Mouse (Mus musculus): ENCODE measurements around the gene Maz. TPM values are rescaled to one million over a fixed set of nuclear protein-coding genes. Genes with fewer than 3 reads are reported as not detected.

Maz gene
- total and polyA plus RNA-seq, 3 experiments = 81.3 to 641 (median 130) TPM

DNA sequence TGATC is 10.6 kb downstream of the Maz start, which contains the start of gene Pagr1b:
TSS of gene Pagr1b (minus strand) at position 4 of the 5 bp plus-strand sequence.
- H3K4me1 ChIP-seq (ENCODE audit: insufficient read depth, low read depth, low read length) = peaks cover 91% of the 10 kb centered on the region
- no peaks in the 10 kb centered on the region for H3K27me3 ChIP-seq (ENCODE audit: insufficient read depth, low read length)
- TF ChIP-seq GATA1 (IDR thresholded peaks at IDR 0.05; ENCODE audit: borderline replicate concordance, low read length) = no peak
- no peak for TF ChIP-seq TAL1 (conservative IDR thresholded peaks at IDR 0.05; ENCODE audit: low read depth, low read length)
- no peak for TF ChIP-seq GATA2 (IDR thresholded peaks at IDR 0.05; ENCODE audit: borderline replicate concordance, low read depth, low read length)
- TF ChIP-seq POLR2AphosphoS5 (IDR thresholded peaks at IDR 0.05; ENCODE audit: insufficient replicate concordance, low read depth, low read length) = no peak
- TF ChIP-seq CTCF (IDR thresholded peaks at IDR 0.05; ENCODE audit: low read depth, low read length) = no peak
- no peaks in the 10 kb centered on the region for H3K9me3 ChIP-seq (replicated peaks)
- no peak for DNase-seq (ENCODE audit: low spot score)
- H3K4me3 ChIP-seq (ENCODE audit: low read depth, low read length) = peak within 1 kb of the TSS; percentile 78
- peaks cover 75% of the 10 kb centered on the region for H3K36me3 ChIP-seq (replicated peaks)
- ATAC-seq (ENCODE audit: extremely low read depth, insufficient number of reproducible peaks, low FRiP score, poor library complexity, severe bottlenecking) = no peak

DNA sequence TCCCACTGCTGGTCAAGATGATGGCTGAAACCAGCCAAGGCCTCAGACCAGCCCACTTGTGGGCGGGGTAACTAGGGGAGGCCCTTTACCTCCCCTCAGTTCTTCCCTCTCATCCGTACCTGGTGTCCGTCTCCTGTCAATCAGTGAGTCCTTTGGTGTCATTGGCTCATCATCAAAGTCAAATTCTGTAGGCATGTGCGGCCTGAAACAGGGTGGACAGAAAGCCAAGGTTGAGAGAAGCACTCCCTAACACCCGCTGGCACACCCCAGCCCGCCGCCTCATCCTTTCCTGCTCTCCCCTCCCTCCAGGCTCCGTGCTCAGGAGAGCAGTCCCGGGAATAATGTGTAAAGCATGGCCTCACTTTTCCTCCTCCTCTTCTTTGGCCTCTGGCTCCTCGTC is 10.8 kb downstream of the Maz start:
- H3K27me3 ChIP-seq (ENCODE audit: insufficient read depth, low read length) = no peaks in the 10 kb centered on the region
- DNase-seq (ENCODE audit: low spot score) (peak; percentile 65), ATAC-seq (ENCODE audit: extremely low read depth, insufficient number of reproducible peaks, low FRiP score, poor library complexity, severe bottlenecking) (peak; percentile 30)
- peak overlapping the region; percentile 78 for H3K4me3 ChIP-seq (ENCODE audit: low read depth, low read length)
- no peak for TF ChIP-seq GATA2 (IDR thresholded peaks at IDR 0.05; ENCODE audit: borderline replicate concordance, low read depth, low read length)
- TF ChIP-seq CTCF (IDR thresholded peaks at IDR 0.05; ENCODE audit: low read depth, low read length) = no peak
- TF ChIP-seq GATA1 (IDR thresholded peaks at IDR 0.05; ENCODE audit: borderline replicate concordance, low read length) = no peak
- no peaks in the 10 kb centered on the region for H3K9me3 ChIP-seq (replicated peaks)
- peaks cover 91% of the 10 kb centered on the region for H3K4me1 ChIP-seq (ENCODE audit: insufficient read depth, low read depth, low read length)
- peaks cover 76% of the 10 kb centered on the region for H3K36me3 ChIP-seq (replicated peaks)

DNA sequence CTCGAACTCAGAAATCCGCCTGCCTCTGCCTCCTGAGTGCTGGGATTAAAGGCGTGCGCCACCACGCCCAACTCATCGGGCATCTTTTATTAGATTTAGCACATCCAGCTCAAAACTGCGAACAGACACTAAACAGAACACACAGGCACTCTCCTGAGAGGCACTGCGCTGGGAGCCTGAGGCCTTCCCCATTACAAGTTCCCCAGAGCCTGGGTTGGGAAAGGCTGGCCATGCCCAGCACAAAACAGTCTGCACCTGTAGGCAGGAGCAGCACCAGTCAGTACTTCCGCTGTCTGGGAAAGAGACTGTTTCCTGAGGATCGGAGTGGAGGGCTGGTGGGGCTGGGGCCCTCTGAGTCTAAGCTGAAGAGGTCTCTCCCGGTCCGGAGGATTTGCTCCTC is 11.8 kb downstream of the Maz start:
- H3K9me3 ChIP-seq (replicated peaks) = no peaks in the 10 kb centered on the region
- H3K36me3 ChIP-seq (replicated peaks) = peaks cover 77% of the 10 kb centered on the region
- H3K27me3 ChIP-seq (ENCODE audit: insufficient read depth, low read length) = no peaks in the 10 kb centered on the region
- no peak for ATAC-seq (ENCODE audit: extremely low read depth, insufficient number of reproducible peaks, low FRiP score, poor library complexity, severe bottlenecking)
- H3K4me1 ChIP-seq (ENCODE audit: insufficient read depth, low read depth, low read length) = peaks cover 86% of the 10 kb centered on the region
- H3K4me3 ChIP-seq (ENCODE audit: low read depth, low read length) = peak overlapping the region; percentile 53; the same call in 1 of the 2 replicates
- DNase-seq (ENCODE audit: low spot score) = no peak
- no peak for TF ChIP-seq GATA1 (IDR thresholded peaks at IDR 0.05; ENCODE audit: borderline replicate concordance, low read length)
- no peak for TF ChIP-seq CTCF (IDR thresholded peaks at IDR 0.05; ENCODE audit: low read depth, low read length)
- TF ChIP-seq GATA2 (IDR thresholded peaks at IDR 0.05; ENCODE audit: borderline replicate concordance, low read depth, low read length) = no peak
- TF ChIP-seq POLR2AphosphoS5 (IDR thresholded peaks at IDR 0.05; ENCODE audit: insufficient replicate concordance, low read depth, low read length) = no peak
- TF ChIP-seq TAL1 (conservative IDR thresholded peaks at IDR 0.05; ENCODE audit: low read depth, low read length) = no peak

DNA sequence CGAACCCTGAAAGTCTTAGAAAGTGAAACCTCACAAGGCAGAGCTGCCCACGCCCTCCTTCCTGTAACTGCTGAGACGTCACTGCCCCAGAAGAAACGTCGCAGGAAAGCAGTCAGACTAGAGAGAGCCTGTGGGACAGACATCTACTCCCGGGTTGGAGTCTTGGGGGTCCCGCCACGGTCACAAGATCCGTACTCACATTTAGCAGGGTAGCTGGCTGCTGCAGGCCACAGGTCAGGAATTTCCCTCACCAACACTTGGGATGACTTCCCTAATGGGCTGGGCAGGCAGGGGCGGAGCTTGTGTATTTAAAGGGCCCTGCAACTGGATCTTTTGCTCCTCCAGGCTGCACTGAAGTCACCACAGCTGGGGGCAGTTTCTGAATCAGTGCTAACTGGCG is 12.5 kb downstream of the Maz start, which contains the start of gene Mvp:
TSS of gene Mvp (minus strand) at position 302 of the 400 bp plus-strand sequence.
- Histone ChIP-seq H3K4me1 (ENCODE audit: insufficient read depth, low read depth, low read length) (peaks cover 86% of the 10 kb centered on the region), H3K36me3 (replicated peaks) (peaks cover 75% of the 10 kb centered on the region)

DNA sequence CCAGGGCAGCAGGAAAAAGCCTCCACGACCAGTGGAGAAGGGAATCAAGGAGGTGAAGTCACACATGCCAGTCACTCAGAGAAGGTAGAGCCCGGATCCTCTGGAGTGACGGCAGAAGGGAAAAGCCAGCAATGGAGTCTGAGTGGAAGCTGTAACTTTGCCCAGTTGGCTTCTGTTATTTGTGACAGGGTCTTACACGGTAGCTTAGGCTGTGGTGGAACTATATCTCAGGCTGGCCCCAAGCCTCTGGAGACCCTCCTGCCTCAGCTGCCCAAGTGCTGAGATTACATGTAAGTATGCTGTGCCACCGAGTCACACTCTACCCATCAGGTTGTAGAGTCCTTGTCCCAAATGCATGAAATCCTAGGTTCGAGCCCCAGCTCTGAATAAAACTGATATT is 13.5 kb downstream of the Maz start:
- Histone ChIP-seq H3K36me3 (replicated peaks) (peaks cover 71% of the 10 kb centered on the region), H3K4me3 (ENCODE audit: low read depth, low read length) (no peak overlapping the region; the same call in 1 of the 2 replicates), H3K9me3 (replicated peaks) (no peaks in the 10 kb centered on the region), H3K27me3 (ENCODE audit: insufficient read depth, low read length) (no peaks in the 10 kb centered on the region), H3K4me1 (ENCODE audit: insufficient read depth, low read depth, low read length) (peaks cover 86% of the 10 kb centered on the region)
- DNase-seq (ENCODE audit: low spot score) = no peak
- ATAC-seq (ENCODE audit: extremely low read depth, insufficient number of reproducible peaks, low FRiP score, poor library complexity, severe bottlenecking) = no peak
- TF ChIP-seq GATA2 (IDR thresholded peaks at IDR 0.05; ENCODE audit: borderline replicate concordance, low read depth, low read length) (no peak), POLR2AphosphoS5 (IDR thresholded peaks at IDR 0.05; ENCODE audit: insufficient replicate concordance, low read depth, low read length) (no peak), GATA1 (IDR thresholded peaks at IDR 0.05; ENCODE audit: borderline replicate concordance, low read length) (no peak), CTCF (IDR thresholded peaks at IDR 0.05; ENCODE audit: low read depth, low read length) (no peak), TAL1 (conservative IDR thresholded peaks at IDR 0.05; ENCODE audit: low read depth, low read length) (no peak)

More for the DNA sequence above, 12.5 kb downstream of the Maz start, which contains the start of gene Mvp:
- Histone ChIP-seq H3K9me3 (replicated peaks) (no peaks in the 10 kb centered on the region), H3K4me3 (ENCODE audit: low read depth, low read length) (peak within 1 kb of the TSS; percentile 73), H3K27me3 (ENCODE audit: insufficient read depth, low read length) (no peaks in the 10 kb centered on the region)
- ATAC-seq (ENCODE audit: extremely low read depth, insufficient number of reproducible peaks, low FRiP score, poor library complexity, severe bottlenecking) (no peak), DNase-seq (ENCODE audit: low spot score) (no peak)
- TF ChIP-seq TAL1 (conservative IDR thresholded peaks at IDR 0.05; ENCODE audit: low read depth, low read length) (no peak), CTCF (IDR thresholded peaks at IDR 0.05; ENCODE audit: low read depth, low read length) (no peak), GATA1 (IDR thresholded peaks at IDR 0.05; ENCODE audit: borderline replicate concordance, low read length) (no peak), POLR2AphosphoS5 (IDR thresholded peaks at IDR 0.05; ENCODE audit: insufficient replicate concordance, low read depth, low read length) (no peak), GATA2 (IDR thresholded peaks at IDR 0.05; ENCODE audit: borderline replicate concordance, low read depth, low read length) (no peak)

DNA sequence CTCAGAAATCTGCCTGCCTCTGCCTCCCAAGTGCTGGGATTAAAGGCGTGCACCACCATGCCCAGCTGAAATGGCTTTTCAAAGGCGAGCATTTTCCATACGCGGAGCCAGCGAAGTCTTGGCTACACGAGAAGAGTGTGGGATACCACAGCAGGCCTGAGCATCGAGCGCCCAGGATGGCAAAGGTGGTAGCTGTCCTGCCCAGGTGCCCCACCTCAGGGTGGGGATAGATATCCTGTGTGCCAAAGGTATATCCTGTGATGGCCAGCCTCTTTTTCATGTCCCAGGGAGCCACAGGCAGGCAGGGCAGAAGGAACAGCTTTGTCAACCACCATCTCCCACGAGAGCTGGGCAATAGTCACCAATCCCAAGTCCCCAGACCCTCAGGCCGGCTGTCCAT is 14.0 kb downstream of the Maz start:
- Histone ChIP-seq H3K4me3 (ENCODE audit: low read depth, low read length) (no peak overlapping the region), H3K36me3 (replicated peaks) (peaks cover 67% of the 10 kb centered on the region), H3K4me1 (ENCODE audit: insufficient read depth, low read depth, low read length) (peaks cover 86% of the 10 kb centered on the region), H3K9me3 (replicated peaks) (no peaks in the 10 kb centered on the region), H3K27me3 (ENCODE audit: insufficient read depth, low read length) (no peaks in the 10 kb centered on the region)
- TF ChIP-seq GATA2 (IDR thresholded peaks at IDR 0.05; ENCODE audit: borderline replicate concordance, low read depth, low read length) (no peak), TAL1 (conservative IDR thresholded peaks at IDR 0.05; ENCODE audit: low read depth, low read length) (no peak), CTCF (IDR thresholded peaks at IDR 0.05; ENCODE audit: low read depth, low read length) (no peak), POLR2AphosphoS5 (IDR thresholded peaks at IDR 0.05; ENCODE audit: insufficient replicate concordance, low read depth, low read length) (no peak), GATA1 (IDR thresholded peaks at IDR 0.05; ENCODE audit: borderline replicate concordance, low read length) (no peak)
- DNase-seq (ENCODE audit: low spot score) = no peak
- ATAC-seq (ENCODE audit: extremely low read depth, insufficient number of reproducible peaks, low FRiP score, poor library complexity, severe bottlenecking) = no peak

DNA sequence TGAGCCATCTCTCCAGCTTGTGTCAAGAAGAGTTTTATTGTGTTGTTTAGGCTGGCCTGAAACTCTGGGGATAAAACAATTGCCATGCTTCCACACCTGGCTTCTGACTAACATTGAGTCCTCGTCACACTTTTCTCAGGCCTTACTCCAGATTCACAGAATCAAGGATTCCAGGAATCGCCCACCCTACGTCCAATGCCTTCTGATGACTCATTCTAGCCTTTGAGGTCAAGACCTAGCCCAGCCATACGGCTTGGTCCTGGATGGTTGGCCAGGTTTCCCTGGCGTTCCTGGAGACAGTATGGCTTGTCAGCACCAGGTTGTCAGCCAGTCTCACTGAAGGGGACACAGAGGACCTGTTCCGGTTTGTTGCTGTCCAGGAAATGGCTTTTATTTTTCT is 14.5 kb downstream of the Maz start:
- no peak overlapping the region for H3K4me3 ChIP-seq (ENCODE audit: low read depth, low read length)
- peaks cover 69% of the 10 kb centered on the region for H3K36me3 ChIP-seq (replicated peaks)
- H3K4me1 ChIP-seq (ENCODE audit: insufficient read depth, low read depth, low read length) = peaks cover 87% of the 10 kb centered on the region
- no peaks in the 10 kb centered on the region for H3K27me3 ChIP-seq (ENCODE audit: insufficient read depth, low read length)
- TF ChIP-seq TAL1 (conservative IDR thresholded peaks at IDR 0.05; ENCODE audit: low read depth, low read length) (no peak), CTCF (IDR thresholded peaks at IDR 0.05; ENCODE audit: low read depth, low read length) (no peak), GATA1 (IDR thresholded peaks at IDR 0.05; ENCODE audit: borderline replicate concordance, low read length) (no peak)
- ATAC-seq (ENCODE audit: extremely low read depth, insufficient number of reproducible peaks, low FRiP score, poor library complexity, severe bottlenecking) = no peak
- no peaks in the 10 kb centered on the region for H3K9me3 ChIP-seq (replicated peaks)
- DNase-seq (ENCODE audit: low spot score) = no peak
